Mouse (Mus musculus) cerebellum, adult 2 months (tissue): ENCODE data around the gene Rps2.

ENCODE experiments used
- CTCF ChIP-seq: fragments of 200-500 bp; IDR thresholded peaks from 2 replicates; pipeline ENCODE4 v1.5.1; 2011; ENCODE audit warnings: low read depth, mild to moderate bottlenecking, control low read depth, low read length, moderate library complexity, borderline replicate concordance; ENCODE audit not compliant: insufficient read depth
- POLR2A ChIP-seq: fragments of 200-500 bp; IDR thresholded peaks from 2 replicates; pipeline ENCODE4 v1.6.1; 2011; ENCODE audit warnings: low read length, control low read depth, borderline replicate concordance; ENCODE audit not compliant: insufficient read depth

GRCm38 (mm10) chr17:24699473-24699872 lies 18.4 kb upstream of the Rps2 start:
- no peak for TF ChIP-seq CTCF
- TF ChIP-seq POLR2A, result no peak
